Mouse (Mus musculus) limb, embryonic 10.5 days (tissue): Measurements from ENCODE around the gene Tnfrsf8. TPM values are rescaled to one million over a fixed set of nuclear protein-coding genes. Genes with fewer than 3 reads are reported as not detected.

Experiments used
- DNase-seq: peaks from one replicate; pipeline ENCODE4 v3.0.0-alpha.2; 2017; ENCODE audit warnings: low spot score
- H3K27ac ChIP-seq: fragments of 300-500 bp; sonication (generic); 2 replicates; pipeline ENCODE4 v1.5.1; 2016; ENCODE audit warnings: mild to moderate bottlenecking
- H3K27me3 ChIP-seq: fragments of 300-500 bp; sonication (generic); 2 replicates; pipeline ENCODE4 v1.6.1; 2016; ENCODE audit warnings: low read depth, mild to moderate bottlenecking; ENCODE audit not compliant: poor library complexity, severe bottlenecking
- H3K36me3 ChIP-seq: fragments of 300-500 bp; sonication (generic); 2 replicates; pipeline ENCODE4 v1.6.1; 2016; ENCODE audit warnings: mild to moderate bottlenecking, moderate library complexity
- H3K4me1 ChIP-seq: fragments of 300-500 bp; sonication (generic); 2 replicates; pipeline ENCODE4 v1.6.1; 2016
- H3K4me3 ChIP-seq: fragments of 300-500 bp; sonication (generic); 2 replicates; pipeline ENCODE4 v1.5.1; 2016; ENCODE audit warnings: mild to moderate bottlenecking, moderate library complexity
- H3K9me3 ChIP-seq: fragments of 300-500 bp; sonication (generic); replicated peaks from 2 replicates; pipeline ENCODE4 v1.6.1; 2016; ENCODE audit warnings: mild to moderate bottlenecking
- WGBS: fragments of 180-500 bp; shearing (Covaris S2); methylation state at CpG from one replicate; pipeline ENCODE4 v1.1.7; 2016; 5-methylcytosine and 5-hydroxymethylcytosine counted together
- polyA plus RNA-seq: library from polyadenylated mRNA; unstranded; fragments of >200 nt; fragmentation: Nextera tagmentation; extraction: Ambion mirVana; gene quantifications from 2 replicates; pipeline ENCODE4 v1.2.1, GENCODE M21; 2016

Tnfrsf8 gene
- polyA plus RNA-seq, 1 experiment from 2014 or later = 0.05 TPM

- no peaks in the 10 kb centered on the region for H3K36me3 ChIP-seq
- no peak for DNase-seq
- no peaks in the 10 kb centered on the region for H3K27me3 ChIP-seq
- H3K27ac ChIP-seq = no peak overlapping the region
- 0 out of 2 replicates have a peak, but pooled peaks cover 6% of the 10 kb centered on the region for H3K4me1 ChIP-seq
- 60% methylated on average over 12 of the region's 12 CpGs for WGBS
- H3K9me3 ChIP-seq = no peaks in the 10 kb centered on the region
- no peak overlapping the region for H3K4me3 ChIP-seq
Measured at GRCm38 (mm10) chr4:145300210-145300927, 14.6 kb downstream of the Tnfrsf8 start.

- WGBS = 94% methylated on average over 8 of the region's 8 CpGs
- H3K9me3 ChIP-seq = no peaks in the 10 kb centered on the region
- no peak for DNase-seq
Measured at GRCm38 (mm10) chr4:145299355-145299754, 15.6 kb downstream of the Tnfrsf8 start.

GRCm38 (mm10) chr4:145298846-145299245 is 16.1 kb downstream of the Tnfrsf8 start:
- WGBS = 97% methylated on average over 7 of the region's 7 CpGs
- no peak for DNase-seq
- no peak overlapping the region for H3K4me3 ChIP-seq

More at GRCm38 (mm10) chr4:145299355-145299754, 15.6 kb downstream of the Tnfrsf8 start:
- H3K4me3 ChIP-seq = no peak overlapping the region
- 0 out of 2 replicates have a peak, but pooled peaks cover 6% of the 10 kb centered on the region for H3K4me1 ChIP-seq
- H3K27me3 ChIP-seq = no peaks in the 10 kb centered on the region
- no peak overlapping the region for H3K27ac ChIP-seq
- no peaks in the 10 kb centered on the region for H3K36me3 ChIP-seq

GRCm38 (mm10) chr4:145295589-145296300 is 19.2 kb downstream of the Tnfrsf8 start:
- WGBS = 50% methylated on average over 5 of the region's 5 CpGs
- Histone ChIP-seq H3K4me3 (no peak overlapping the region), H3K27ac (no peak overlapping the region), H3K27me3 (no peaks in the 10 kb centered on the region), H3K36me3 (no peaks in the 10 kb centered on the region), H3K9me3 (no peaks in the 10 kb centered on the region), H3K4me1 (0 out of 2 replicates have a peak, but pooled peaks cover 6% of the 10 kb centered on the region)
- DNase-seq = peak; percentile 63

More at GRCm38 (mm10) chr4:145298846-145299245, 16.1 kb downstream of the Tnfrsf8 start:
- H3K36me3 ChIP-seq = no peaks in the 10 kb centered on the region
- H3K4me1 ChIP-seq = 0 out of 2 replicates have a peak, but pooled peaks cover 6% of the 10 kb centered on the region
- no peak overlapping the region for H3K27ac ChIP-seq
- H3K27me3 ChIP-seq = no peaks in the 10 kb centered on the region
- no peaks in the 10 kb centered on the region for H3K9me3 ChIP-seq

GRCm38 (mm10) chr4:145294588-145294987 is 20.4 kb downstream of the Tnfrsf8 start:
- Histone ChIP-seq H3K4me3 (no peak overlapping the region), H3K27me3 (no peaks in the 10 kb centered on the region), H3K36me3 (no peaks in the 10 kb centered on the region), H3K27ac (no peak overlapping the region), H3K9me3 (no peaks in the 10 kb centered on the region), H3K4me1 (no peaks in the 10 kb centered on the region)
- WGBS = 90% methylated on average over 5 of the region's 5 CpGs
- DNase-seq = no peak

GRCm38 (mm10) chr4:145286369-145287120 is 28.4 kb downstream of the Tnfrsf8 start:
- H3K4me3 ChIP-seq = no peak overlapping the region
- peak; percentile 50 for DNase-seq
- 48% methylated on average over 4 of the region's 4 CpGs for WGBS

GRCm38 (mm10) chr4:145284675-145285074 is 30.3 kb downstream of the Tnfrsf8 start:
- Histone ChIP-seq H3K27ac (no peak overlapping the region), H3K4me1 (no peaks in the 10 kb centered on the region), H3K36me3 (no peaks in the 10 kb centered on the region), H3K27me3 (no peaks in the 10 kb centered on the region), H3K9me3 (no peaks in the 10 kb centered on the region), H3K4me3 (no peak overlapping the region)
- WGBS = 96% methylated on average over 4 of the region's 4 CpGs
- DNase-seq = no peak

More at GRCm38 (mm10) chr4:145286369-145287120, 28.4 kb downstream of the Tnfrsf8 start:
- H3K27ac ChIP-seq = no peak overlapping the region
- H3K36me3 ChIP-seq = no peaks in the 10 kb centered on the region
- H3K9me3 ChIP-seq = no peaks in the 10 kb centered on the region
- no peaks in the 10 kb centered on the region for H3K4me1 ChIP-seq
- H3K27me3 ChIP-seq = no peaks in the 10 kb centered on the region

GRCm38 (mm10) chr4:145283441-145283840 is 31.5 kb downstream of the Tnfrsf8 start:
- H3K4me3 ChIP-seq = no peak overlapping the region
- no peak for DNase-seq
- no peaks in the 10 kb centered on the region for H3K27me3 ChIP-seq
- no peaks in the 10 kb centered on the region for H3K4me1 ChIP-seq
- H3K36me3 ChIP-seq = no peaks in the 10 kb centered on the region
- WGBS = 78% methylated on average over 6 of the region's 6 CpGs
- no peaks in the 10 kb centered on the region for H3K9me3 ChIP-seq
- no peak overlapping the region for H3K27ac ChIP-seq

GRCm38 (mm10) chr4:145280966-145281365 is 34.0 kb downstream of the Tnfrsf8 start:
- H3K36me3 ChIP-seq = no peaks in the 10 kb centered on the region
- H3K4me3 ChIP-seq = no peak overlapping the region
- DNase-seq = no peak
- no peaks in the 10 kb centered on the region for H3K27me3 ChIP-seq
- WGBS = 89% methylated on average over 6 of the region's 6 CpGs
- H3K4me1 ChIP-seq = no peaks in the 10 kb centered on the region
- H3K27ac ChIP-seq = no peak overlapping the region
- H3K9me3 ChIP-seq = no peaks in the 10 kb centered on the region

- no peak for DNase-seq
- Histone ChIP-seq H3K27me3 (no peaks in the 10 kb centered on the region), H3K9me3 (no peaks in the 10 kb centered on the region)
Measured at GRCm38 (mm10) chr4:145278724-145279370, 36.1 kb downstream of the Tnfrsf8 start.

GRCm38 (mm10) chr4:145278231-145278630 is 36.7 kb downstream of the Tnfrsf8 start:
- Histone ChIP-seq H3K27ac (no peak overlapping the region), H3K9me3 (no peaks in the 10 kb centered on the region), H3K4me1 (no peaks in the 10 kb centered on the region), H3K27me3 (no peaks in the 10 kb centered on the region), H3K36me3 (no peaks in the 10 kb centered on the region), H3K4me3 (no peak overlapping the region)
- WGBS = 91% methylated on average over 2 of the region's 2 CpGs
- DNase-seq = no peak

More at GRCm38 (mm10) chr4:145278724-145279370, 36.1 kb downstream of the Tnfrsf8 start:
- no peaks in the 10 kb centered on the region for H3K4me1 ChIP-seq
- H3K4me3 ChIP-seq = no peak overlapping the region
- 85% methylated on average over 3 of the region's 3 CpGs for WGBS
- H3K36me3 ChIP-seq = no peaks in the 10 kb centered on the region
- H3K27ac ChIP-seq = no peak overlapping the region
